Mouse (Mus musculus) megakaryocyte, embryonic 14.5 days (primary cell): ENCODE results near the gene Rnd1.

ENCODE experiments used
- FLI1 ChIP-seq: IDR thresholded peaks from 2 replicates; pipeline ENCODE4 v1.6.1; 2012; ENCODE audit warnings: low read length, inconsistent platforms, mixed read lengths
- GATA1 ChIP-seq: IDR thresholded peaks from 3 replicates; pipeline ENCODE4 v1.6.1; 2012; ENCODE audit warnings: mixed read lengths, low read length, inconsistent platforms, borderline replicate concordance

GRCm38 (mm10) chr15:98637155-98637554 lies 40.1 kb downstream of the Rnd1 start:
- TF ChIP-seq GATA1 (no peak), FLI1 (no peak)
